Mouse (Mus musculus) central nervous system, embryonic 14 days (tissue): ENCODE results near the gene Adcy4. TPM values are rescaled to one million over a fixed set of nuclear protein-coding genes. Genes with fewer than 3 reads are reported as not detected.

Experiments used
- polyA plus RNA-seq: library from polyadenylated mRNA; depleted of rRNA; stranded (reverse); fragments of >200 nt; gene quantifications from 2 replicates; pipeline ENCODE4 v1.2.3, GENCODE M21; 2012; rRNA removed

Gene Adcy4
- 5.0 and 9.7 TPM in 2 replicates for polyA plus RNA-seq

GRCm38 (mm10) chr14:55783958-55784235, at the start of gene Adcy4:
Gene Adcy4 (minus strand): TSS chr14:55784095.

GRCm38 (mm10) chr14:55822991-55823762, 39.3 kb upstream of the Adcy4 start, which contains the start of gene Nfatc4:
Gene Nfatc4 (plus strand): TSS chr14:55823144.

GRCm38 (mm10) chr14:55788256-55789050, 4.6 kb upstream of the Adcy4 start, which contains the start of gene Ripk3:
Gene Ripk3 (minus strand): TSS chr14:55788865.

DNA sequence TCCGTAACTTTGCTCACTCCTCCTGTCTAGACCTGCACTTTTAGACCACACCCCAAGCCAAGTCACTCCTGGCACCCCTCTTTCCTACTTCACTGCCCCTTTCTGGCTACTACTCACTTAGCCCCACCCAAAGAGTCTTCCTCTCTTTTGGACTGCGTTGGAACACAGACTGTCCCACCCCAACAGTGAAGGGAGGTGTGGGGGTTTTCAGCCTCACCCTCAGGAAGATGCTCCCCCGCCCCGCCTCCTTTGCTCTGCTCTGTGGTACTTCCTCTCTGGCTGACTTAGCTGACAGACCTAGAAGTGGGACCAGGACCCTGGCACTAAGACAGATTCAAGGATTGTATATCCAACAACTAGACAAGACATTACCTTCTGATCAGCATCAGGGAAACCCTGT, 18.2 kb downstream of the Adcy4 start, which contains the start of gene Ltb4r1:
Ltb4r1 (plus strand) TSS at position 267 of the 400 bp plus-strand sequence.

DNA sequence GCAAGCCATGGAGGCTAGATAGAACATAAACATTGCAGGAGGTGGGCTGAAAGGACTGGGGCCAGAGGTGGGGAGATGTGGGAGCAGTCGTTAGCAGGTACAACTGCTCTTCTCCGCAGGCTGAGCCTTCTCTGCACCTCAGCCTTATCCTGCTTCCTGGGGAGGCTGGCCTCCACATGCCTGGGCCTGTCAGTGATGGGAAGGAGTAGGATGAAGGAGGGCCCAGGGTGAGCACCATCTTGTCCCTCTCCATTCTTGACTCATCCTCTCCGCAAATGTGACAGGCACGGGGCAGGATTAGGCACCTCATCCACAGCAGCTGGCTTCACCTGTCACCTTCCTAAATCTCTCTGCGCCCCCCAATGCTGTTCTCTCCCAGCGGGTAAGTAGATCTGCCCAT, 22.7 kb downstream of the Adcy4 start, which contains the start of gene Ltb4r2:
Ltb4r2 (plus strand) TSS at position 266 of the 400 bp plus-strand sequence.

DNA sequence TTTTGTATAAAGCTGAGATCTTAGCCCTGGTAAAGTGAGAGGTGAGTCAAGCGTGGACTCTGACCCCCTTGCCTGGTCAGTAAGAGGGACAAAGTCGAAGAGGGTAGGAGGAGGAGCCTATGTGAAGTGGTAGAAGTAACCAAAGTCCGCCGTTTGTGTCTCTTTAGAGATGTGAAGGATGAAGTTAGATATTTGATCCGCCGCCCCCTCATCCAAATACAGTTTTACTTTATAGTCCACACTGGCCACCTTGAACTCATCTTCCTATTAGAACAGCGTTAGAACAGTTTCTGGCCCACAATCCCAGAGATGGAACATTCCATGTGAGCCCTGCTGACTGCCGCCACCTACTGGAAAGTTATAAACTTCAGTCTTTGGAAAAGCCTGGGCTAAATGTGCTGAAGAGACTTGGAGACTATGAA, 25.5 kb downstream of the Adcy4 start, which contains the start of gene Cideb:
Cideb (minus strand) TSS at position 96 of the 422 bp plus-strand sequence.

DNA sequence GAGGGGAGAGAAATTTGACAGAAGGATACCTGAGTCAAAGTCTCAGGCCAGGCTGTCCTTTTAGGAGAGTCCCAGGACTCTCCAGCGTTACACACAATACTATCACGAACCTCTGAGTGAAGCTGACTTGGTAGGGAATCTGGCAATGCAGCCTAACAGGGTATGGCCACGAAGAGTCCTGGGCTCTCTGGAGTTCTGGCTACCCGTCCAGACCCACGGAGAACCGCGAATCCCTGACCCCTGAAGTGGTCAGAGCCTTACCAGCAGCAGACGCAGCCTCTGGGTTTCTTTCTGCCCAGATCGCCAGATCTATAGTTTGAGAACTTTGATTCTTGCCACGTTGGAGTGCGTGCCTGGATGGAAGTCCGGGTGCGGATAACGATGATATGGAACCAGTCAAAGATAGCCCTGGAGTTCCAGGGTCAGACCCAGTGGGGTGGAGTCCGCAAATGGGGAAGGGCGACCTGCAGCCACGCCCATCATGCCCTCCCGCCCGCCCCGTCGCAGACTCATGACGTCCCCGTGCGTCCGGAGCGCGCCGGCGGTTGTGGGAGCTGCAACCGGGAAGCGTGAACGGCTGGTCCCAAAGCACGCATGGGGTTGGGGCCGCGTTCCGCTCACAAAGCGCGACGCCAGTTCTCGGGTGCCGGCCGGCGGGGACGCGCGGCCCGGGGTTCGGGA, 38.6 kb downstream of the Adcy4 start, which contains the start of the genes Dhrs1 and Nop9:
Dhrs1 (minus strand) TSS at position 511 of the 681 bp plus-strand sequence.
Nop9 (plus strand) TSS at position 514 of the 681 bp plus-strand sequence.

DNA sequence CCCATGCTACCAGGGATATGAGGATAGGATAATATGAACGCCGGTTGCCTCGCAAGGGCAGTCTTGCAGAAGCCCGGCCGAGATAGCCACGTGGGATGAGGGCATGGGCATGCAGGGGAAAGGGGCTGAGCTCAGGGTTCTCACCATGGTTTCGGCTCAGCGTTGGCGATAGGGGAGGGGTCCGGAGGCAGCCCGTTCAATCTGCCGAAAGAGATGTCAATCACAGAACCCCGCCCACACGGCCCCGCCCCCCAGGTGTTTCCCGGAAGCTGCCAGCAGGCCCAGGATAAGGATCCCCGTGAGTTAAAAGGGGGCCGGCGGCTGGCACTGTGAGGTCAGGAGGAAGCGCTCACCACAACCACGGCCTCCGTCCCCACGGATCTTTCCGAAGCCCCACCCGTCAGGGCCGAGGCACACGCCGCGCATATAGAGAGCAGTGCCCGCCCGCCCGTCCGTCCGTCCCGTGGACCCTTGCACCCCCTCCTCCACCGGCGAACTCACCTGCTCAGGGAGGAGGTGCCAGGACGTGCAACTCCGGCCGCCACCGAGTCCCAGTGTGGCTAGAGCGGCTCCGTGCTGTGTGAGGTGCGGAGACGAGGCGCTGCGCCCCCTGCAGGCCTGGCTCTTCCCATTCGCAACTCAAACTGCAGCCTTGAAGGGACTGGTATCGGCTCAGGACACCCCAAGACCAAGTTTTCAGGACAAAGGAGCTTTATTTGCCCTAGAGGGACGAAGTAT, 62.0 kb downstream of the Adcy4 start, which contains the start of gene Rabggta:
Rabggta (minus strand) TSS at position 564 of the 738 bp plus-strand sequence.

Other genes starting within 250 kb of the Adcy4 start
- gene Pck2, start 243.8 kb downstream of the Adcy4 start, polyA plus RNA-seq: 19.4 and 24.9 TPM in 2 replicates
- gene Dcaf11, start 224.1 kb downstream of the Adcy4 start, polyA plus RNA-seq: 99.5 and 110 TPM in 2 replicates
- 0.55 and 0.85 TPM in 2 replicates for gene A730061H03Rik, start 223.7 kb downstream of the Adcy4 start, polyA plus RNA-seq
- 0.20 and 4.1 TPM in 2 replicates for gene Fitm1, start 208.5 kb downstream of the Adcy4 start, polyA plus RNA-seq
- 95.6 and 100 TPM in 2 replicates for gene Psme1, start 206.0 kb downstream of the Adcy4 start, polyA plus RNA-seq
- 15.2 and 19.4 TPM in 2 replicates for gene Emc9, start 198.8 kb downstream of the Adcy4 start, polyA plus RNA-seq
- gene Psme2, start 193.0 kb downstream of the Adcy4 start, polyA plus RNA-seq: 80.2 and 87.2 TPM in 2 replicates
- 24.8 and 26.6 TPM in 2 replicates for gene Rnf31, start 192.4 kb downstream of the Adcy4 start, polyA plus RNA-seq
- gene Irf9, start 180.5 kb downstream of the Adcy4 start, polyA plus RNA-seq: 27.1 and 27.9 TPM in 2 replicates
- 19.0 and 25.2 TPM in 2 replicates for gene Rec8, start 166.1 kb downstream of the Adcy4 start, polyA plus RNA-seq
- 171 and 172 TPM in 2 replicates for gene Ipo4, start 148.1 kb downstream of the Adcy4 start, polyA plus RNA-seq
- 6.9 and 7.0 TPM in 2 replicates for gene Gm49378, start 146.2 kb downstream of the Adcy4 start, polyA plus RNA-seq
- 48.4 and 58.4 TPM in 2 replicates for gene Tm9sf1, start 140.3 kb downstream of the Adcy4 start, polyA plus RNA-seq
- gene Tssk4, start 133.9 kb downstream of the Adcy4 start, polyA plus RNA-seq: 2.0 and 2.1 TPM in 2 replicates
- 52.9 and 57.0 TPM in 2 replicates for gene Mdp1, start 123.6 kb downstream of the Adcy4 start, polyA plus RNA-seq
- gene Gmpr2, start 112.2 kb downstream of the Adcy4 start, polyA plus RNA-seq: 43.0 and 44.1 TPM in 2 replicates
- 461 and 488 TPM in 2 replicates for gene Nedd8, start 112.0 kb downstream of the Adcy4 start, polyA plus RNA-seq
- gene Tinf2, start 102.3 kb downstream of the Adcy4 start, polyA plus RNA-seq: 32.9 and 33.1 TPM in 2 replicates
- 0.43 and 1.5 TPM in 2 replicates for gene Tgm1, start 70.2 kb downstream of the Adcy4 start, polyA plus RNA-seq
- 57.1 and 61.9 TPM in 2 replicates for gene Rabggta, start 61.8 kb downstream of the Adcy4 start, polyA plus RNA-seq
- gene Dhrs1, start 38.4 kb downstream of the Adcy4 start, polyA plus RNA-seq: 86.8 and 87.0 TPM in 2 replicates
- 21.4 and 26.4 TPM in 2 replicates for gene Nop9, start 38.4 kb downstream of the Adcy4 start, polyA plus RNA-seq
- 0.57 and 1.3 TPM in 2 replicates for gene Cideb, start 25.6 kb downstream of the Adcy4 start, polyA plus RNA-seq
- 0.11 and 0.21 TPM in 2 replicates for gene Ltb4r2, start 22.7 kb downstream of the Adcy4 start, polyA plus RNA-seq
- 0.34 and 0.91 TPM in 2 replicates for gene Ltb4r1, start 18.1 kb downstream of the Adcy4 start, polyA plus RNA-seq
- 3.1 and 9.4 TPM in 2 replicates for gene Ripk3, start 4.8 kb upstream of the Adcy4 start, polyA plus RNA-seq
- gene Nfatc4, start 39.0 kb upstream of the Adcy4 start, polyA plus RNA-seq: 29.1 and 48.1 TPM in 2 replicates
- 18.4 and 24.1 TPM in 2 replicates for gene Nynrin, start 69.9 kb upstream of the Adcy4 start, polyA plus RNA-seq
- 0.45 and 0.53 TPM in 2 replicates for gene Cbln3, start 100.3 kb upstream of the Adcy4 start, polyA plus RNA-seq
- 14.8 and 16.5 TPM in 2 replicates for gene Khnyn, start 100.9 kb upstream of the Adcy4 start, polyA plus RNA-seq
- gene Sdr39u1, start 116.2 kb upstream of the Adcy4 start, polyA plus RNA-seq: 102 and 107 TPM in 2 replicates
- 1.4 and 5.1 TPM in 2 replicates for gene Cma1, start 160.6 kb upstream of the Adcy4 start, polyA plus RNA-seq
- not detected in 2 replicates for gene Cma2, start 166.9 kb upstream of the Adcy4 start, polyA plus RNA-seq
- gene Mcpt1, start 233.9 kb upstream of the Adcy4 start, polyA plus RNA-seq: 0.08 TPM in 1 of 2 replicates, not detected in the other
- not detected in 2 replicates for gene Mcpt9, start 246.4 kb upstream of the Adcy4 start, polyA plus RNA-seq